Mouse (Mus musculus) kidney, embryonic 16.5 days (tissue): ENCODE measurements around the gene Adamts5. TPM values are rescaled to one million over a fixed set of nuclear protein-coding genes. Genes with fewer than 3 reads are reported as not detected.

Experiments
- ATAC-seq: fragments of 200-750 bp; cut with Nextera tagmentation; 2 replicates; pipeline ENCODE4 v1.8.0; 2017; ENCODE audit warnings: moderate TSS enrichment; ENCODE audit not compliant: low FRiP score, low TSS enrichment
- H3K27ac ChIP-seq: fragments of 300-500 bp; sonication (generic); 2 replicates; pipeline ENCODE4 v1.5.1; 2014; ENCODE audit warnings: low read length
- H3K27me3 ChIP-seq: fragments of 300-500 bp; sonication (generic); 2 replicates; pipeline ENCODE4 v1.6.1; 2014; ENCODE audit warnings: low read length, control low read depth, mixed read lengths; ENCODE audit not compliant: insufficient read depth
- H3K36me3 ChIP-seq: fragments of 300-500 bp; sonication (generic); 2 replicates; pipeline ENCODE4 v1.6.1; 2014; ENCODE audit warnings: low read length, control low read depth, mixed read lengths; ENCODE audit not compliant: insufficient read depth
- H3K4me1 ChIP-seq: fragments of 300-500 bp; sonication (generic); 2 replicates; pipeline ENCODE4 v1.6.1; 2014; ENCODE audit warnings: low read length, control low read depth, mixed read lengths; ENCODE audit not compliant: insufficient read depth
- H3K4me2 ChIP-seq: fragments of 300-500 bp; sonication (generic); replicated peaks from 2 replicates; pipeline ENCODE4 v1.6.1; 2014; ENCODE audit warnings: low read depth, low read length
- H3K4me3 ChIP-seq: fragments of 300-500 bp; sonication (generic); 2 replicates; pipeline ENCODE4 v1.5.1; 2014; ENCODE audit warnings: mild to moderate bottlenecking, low read length
- H3K9ac ChIP-seq: fragments of 300-500 bp; sonication (generic); replicated peaks from 2 replicates; pipeline ENCODE4 v1.6.1; 2014; ENCODE audit warnings: low read length
- H3K9me3 ChIP-seq: fragments of 300-500 bp; sonication (generic); 2 replicates; pipeline ENCODE4 v1.6.1; 2016; ENCODE audit warnings: low read length, control low read depth
- WGBS: fragments of 180-500 bp; shearing (Covaris S2); extraction: QIAGEN DNeasy Blood & Tissue Kit; methylation state at CpG from one replicate; pipeline ENCODE4 v1.1.7; 2014; 5-methylcytosine and 5-hydroxymethylcytosine counted together
- polyA plus RNA-seq: library from polyadenylated mRNA; unstranded; fragments of >200 nt; fragmentation: Nextera tagmentation; extraction: Ambion mirVana; gene quantifications from 2 replicates; pipeline ENCODE4 v1.2.1, GENCODE M21; 2015

The Adamts5 gene
- polyA plus RNA-seq, 1 experiment from 2014 or later = 5.9 TPM

DNA sequence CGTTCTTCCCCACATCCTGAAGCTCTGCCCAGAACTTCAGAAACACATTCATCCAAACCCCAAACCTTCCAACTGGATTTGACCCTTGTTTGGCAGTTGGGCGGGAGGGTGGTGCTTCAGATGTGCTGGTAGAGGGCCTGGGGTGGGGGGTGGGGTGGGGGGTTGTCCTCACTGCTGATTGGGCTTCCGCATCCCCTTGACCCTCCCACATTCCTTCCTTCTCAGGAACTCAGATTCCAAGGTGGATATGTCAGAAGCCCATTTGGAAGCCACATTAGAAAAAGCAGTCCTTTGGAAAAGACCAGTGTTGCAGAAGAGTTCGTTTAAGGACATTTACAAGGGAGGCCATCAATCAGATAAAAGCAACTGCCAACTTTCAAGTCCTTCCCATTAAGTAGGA, 3.2 kb downstream of the Adamts5 start:
- Histone ChIP-seq H3K9ac (0 out of 2 replicates have a peak overlapping the region, but pooled peaks have one; percentile 8), H3K9me3 (no peaks in the 10 kb centered on the region), H3K27me3 (no peaks in the 10 kb centered on the region), H3K4me3 (peak overlapping the region; percentile 66), H3K4me1 (peaks cover 17% of the 10 kb centered on the region), H3K36me3 (no peaks in the 10 kb centered on the region), H3K4me2 (peak overlapping the region; percentile 90), H3K27ac (no peak overlapping the region; the same call in 1 of the 2 replicates)
- ATAC-seq = no peak
- 43% methylated on average over 4 of the region's 4 CpGs for WGBS

DNA sequence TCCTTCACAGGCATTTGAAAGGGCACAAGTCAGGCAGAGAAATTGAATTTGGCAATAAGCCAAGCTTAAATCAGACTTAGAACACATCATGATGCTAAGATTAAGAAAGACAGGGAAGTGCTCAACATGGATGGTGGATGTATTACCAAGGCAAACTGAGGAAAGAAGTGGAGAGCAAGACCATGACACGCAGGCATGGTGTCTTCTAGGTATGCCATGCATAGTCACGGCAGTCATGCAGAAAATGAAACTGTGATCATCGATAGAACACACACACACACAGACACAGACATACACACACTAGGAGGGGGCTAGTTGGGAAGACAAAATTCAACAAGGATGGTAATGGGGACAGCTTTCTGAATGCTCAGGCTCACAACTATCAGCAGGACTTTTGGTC, 3.8 kb downstream of the Adamts5 start:
- H3K36me3 ChIP-seq = no peaks in the 10 kb centered on the region
- 84% methylated on average over 3 of the region's 3 CpGs for WGBS
- H3K27ac ChIP-seq = no peak overlapping the region
- H3K4me3 ChIP-seq = peak overlapping the region; percentile 66
- no peak overlapping the region for H3K9ac ChIP-seq
- H3K4me2 ChIP-seq = peak overlapping the region; percentile 90
- no peaks in the 10 kb centered on the region for H3K27me3 ChIP-seq
- peaks cover 17% of the 10 kb centered on the region for H3K4me1 ChIP-seq
- H3K9me3 ChIP-seq = no peaks in the 10 kb centered on the region
- no peak for ATAC-seq

DNA sequence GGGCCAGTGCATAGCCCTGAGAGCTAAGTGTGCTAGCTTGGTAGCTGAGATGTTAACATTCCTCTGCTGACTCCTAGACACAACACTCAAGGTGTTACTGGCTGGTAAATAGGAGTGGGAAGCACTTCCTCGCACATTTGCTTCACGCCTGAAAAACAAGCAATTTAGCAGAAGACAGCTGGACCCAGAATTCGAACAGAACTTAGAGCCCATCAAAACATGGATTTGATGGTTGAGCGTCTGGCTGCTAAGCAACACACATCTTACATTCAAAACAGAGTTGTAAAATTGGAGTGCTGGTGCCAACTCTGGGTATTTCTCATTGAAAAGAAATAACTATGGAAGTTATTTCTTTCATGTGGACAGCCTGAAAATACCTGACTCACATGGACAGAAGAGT, 5.7 kb downstream of the Adamts5 start:
- Histone ChIP-seq H3K27me3 (no peaks in the 10 kb centered on the region), H3K4me2 (no peak overlapping the region), H3K9me3 (no peaks in the 10 kb centered on the region), H3K9ac (no peak overlapping the region), H3K36me3 (no peaks in the 10 kb centered on the region), H3K4me3 (no peak overlapping the region), H3K4me1 (peaks cover 11% of the 10 kb centered on the region), H3K27ac (no peak overlapping the region)
- 61% methylated on average over 4 of the region's 4 CpGs for WGBS
- ATAC-seq = no peak

DNA sequence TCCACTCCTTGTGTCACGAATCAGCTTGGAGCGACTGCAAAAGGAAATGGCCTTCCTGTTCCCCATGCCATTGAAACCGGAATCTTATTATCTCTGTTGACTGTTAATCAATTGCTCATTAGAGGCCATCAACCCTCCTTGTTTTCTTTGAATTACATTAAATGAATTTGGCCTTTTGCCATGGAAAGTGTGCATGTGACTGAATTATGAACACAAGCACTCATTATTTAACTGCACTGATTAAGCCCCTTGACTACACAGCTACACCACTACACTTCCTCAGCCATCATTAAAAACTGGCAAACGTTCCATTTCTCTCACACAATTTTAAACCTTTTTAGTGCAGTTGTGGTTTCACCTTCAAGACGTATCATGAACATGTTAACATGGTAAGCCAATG, 11.8 kb downstream of the Adamts5 start:
- no peaks in the 10 kb centered on the region for H3K9me3 ChIP-seq
- H3K4me2 ChIP-seq = no peak overlapping the region
- no peaks in the 10 kb centered on the region for H3K36me3 ChIP-seq
- H3K4me3 ChIP-seq = no peak overlapping the region
- H3K27me3 ChIP-seq = no peaks in the 10 kb centered on the region
- ATAC-seq = no peak
- H3K9ac ChIP-seq = no peak overlapping the region
- no peaks in the 10 kb centered on the region for H3K4me1 ChIP-seq
- no peak overlapping the region for H3K27ac ChIP-seq
- WGBS = 65% methylated on average over 5 of the region's 5 CpGs

DNA sequence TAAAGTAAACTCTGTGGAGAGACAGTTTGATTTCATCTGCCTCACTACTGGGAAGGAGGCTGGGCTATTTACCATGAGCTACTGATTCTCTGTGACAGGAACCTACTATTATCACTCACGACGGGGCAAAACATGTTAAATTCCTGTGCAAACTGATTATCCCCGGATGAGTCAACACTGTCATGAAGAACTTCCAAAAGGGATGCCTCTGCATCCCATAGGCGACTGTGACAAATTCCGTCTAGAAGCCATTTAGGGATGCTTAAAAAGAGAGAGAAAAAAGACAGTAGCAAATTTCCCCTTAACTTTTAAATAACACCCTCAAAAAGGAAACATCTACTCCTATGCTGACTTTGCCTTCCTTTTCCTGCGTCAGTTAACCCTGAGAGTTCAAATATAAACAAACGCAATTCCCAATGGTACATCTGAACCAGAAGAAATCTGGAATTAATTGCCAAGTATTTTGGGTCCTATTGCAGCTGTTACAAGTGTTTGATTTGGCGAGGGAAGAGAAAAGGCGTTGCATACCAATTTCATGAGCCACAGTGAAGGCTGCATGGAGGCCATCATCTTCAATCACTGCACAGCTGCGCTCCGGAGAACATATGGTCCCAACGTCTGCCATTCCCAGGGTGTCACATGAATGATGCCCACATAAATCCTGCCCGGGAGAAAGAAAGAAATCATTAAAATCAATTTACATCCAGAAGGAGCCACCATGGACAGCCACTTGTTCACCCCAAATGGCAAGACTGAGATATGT, 14.2 kb downstream of the Adamts5 start:
- no peak overlapping the region for H3K27ac ChIP-seq
- H3K4me3 ChIP-seq = no peak overlapping the region
- H3K4me2 ChIP-seq = no peak overlapping the region
- 61% methylated on average over 13 of the region's 13 CpGs for WGBS
- H3K27me3 ChIP-seq = no peaks in the 10 kb centered on the region
- H3K9me3 ChIP-seq = no peaks in the 10 kb centered on the region
- no peak overlapping the region for H3K9ac ChIP-seq
- no peak for ATAC-seq
- H3K36me3 ChIP-seq = no peaks in the 10 kb centered on the region
- H3K4me1 ChIP-seq = no peaks in the 10 kb centered on the region

DNA sequence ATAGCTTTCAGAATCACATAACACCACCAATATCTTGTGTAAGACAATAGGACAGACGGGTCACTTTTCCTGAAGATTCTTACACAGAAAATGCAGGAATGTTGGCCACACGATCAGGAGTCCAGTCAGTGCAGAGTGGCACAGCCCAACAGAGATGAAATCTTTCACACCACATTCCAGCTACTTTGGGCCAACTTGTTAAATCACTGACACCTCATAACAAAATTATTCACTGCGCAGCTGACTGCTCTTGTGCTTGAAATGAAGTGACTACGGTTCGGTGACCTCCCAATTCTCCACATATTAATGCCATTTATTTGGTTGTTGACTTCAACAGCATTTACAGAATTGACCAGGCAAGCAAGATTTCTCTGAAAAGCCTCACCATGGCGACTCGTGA, 22.6 kb downstream of the Adamts5 start:
- no peaks in the 10 kb centered on the region for H3K27me3 ChIP-seq
- no peak for ATAC-seq
- no peaks in the 10 kb centered on the region for H3K4me1 ChIP-seq
- H3K9me3 ChIP-seq = no peaks in the 10 kb centered on the region
- no peak overlapping the region for H3K4me3 ChIP-seq
- 88% methylated on average over 7 of the region's 7 CpGs for WGBS
- H3K4me2 ChIP-seq = no peak overlapping the region
- H3K27ac ChIP-seq = no peak overlapping the region
- H3K36me3 ChIP-seq = 0 out of 2 replicates have a peak, but pooled peaks cover 3% of the 10 kb centered on the region
- no peak overlapping the region for H3K9ac ChIP-seq

DNA sequence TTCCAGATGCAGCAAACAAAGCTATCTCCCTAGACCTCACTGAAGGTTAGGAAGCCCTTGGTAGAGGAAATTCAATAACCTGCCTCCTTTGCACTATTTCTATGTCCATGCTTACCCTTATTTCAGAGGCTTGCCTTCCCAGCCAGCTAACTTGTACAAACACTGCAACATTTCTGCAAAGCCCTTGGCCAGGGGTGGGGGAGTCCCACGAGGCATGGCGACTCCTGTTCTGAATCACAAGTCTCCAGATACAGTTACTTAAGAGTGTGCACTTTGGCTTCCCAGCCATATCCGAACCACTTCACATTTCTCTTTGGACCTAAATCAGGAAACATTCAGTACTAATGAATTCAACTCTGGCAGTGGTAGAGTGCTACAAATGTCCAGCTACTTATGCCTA, 27.5 kb downstream of the Adamts5 start:
- Histone ChIP-seq H3K4me1 (no peaks in the 10 kb centered on the region), H3K27ac (no peak overlapping the region), H3K4me2 (no peak overlapping the region), H3K4me3 (no peak overlapping the region), H3K27me3 (no peaks in the 10 kb centered on the region), H3K9ac (no peak overlapping the region), H3K36me3 (0 out of 2 replicates have a peak, but pooled peaks cover 3% of the 10 kb centered on the region), H3K9me3 (no peaks in the 10 kb centered on the region)
- no peak for ATAC-seq
- 77% methylated on average over 3 of the region's 3 CpGs for WGBS

DNA sequence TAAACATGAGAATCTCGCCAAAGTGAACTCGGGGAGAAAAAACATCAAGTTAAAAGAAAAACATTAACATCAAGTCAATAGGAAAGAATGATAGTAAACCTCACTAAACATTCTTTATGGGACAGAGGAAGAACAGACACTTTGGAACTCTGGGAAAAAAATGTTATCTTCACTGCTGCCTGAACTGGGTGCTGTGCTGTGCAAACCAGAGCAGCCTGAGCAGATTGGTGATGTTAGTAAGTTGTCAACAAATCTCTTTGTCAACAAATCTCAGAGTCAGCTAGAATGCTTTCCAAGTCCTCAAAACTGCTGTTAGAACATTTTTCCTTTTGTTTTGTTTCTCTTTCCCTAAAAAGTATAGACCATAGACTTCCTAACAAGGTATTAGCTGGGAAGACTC, 29.7 kb downstream of the Adamts5 start:
- Histone ChIP-seq H3K4me2 (no peak overlapping the region), H3K4me3 (no peak overlapping the region), H3K27me3 (no peaks in the 10 kb centered on the region), H3K36me3 (no peaks in the 10 kb centered on the region), H3K4me1 (no peaks in the 10 kb centered on the region), H3K9me3 (no peaks in the 10 kb centered on the region), H3K9ac (no peak overlapping the region), H3K27ac (0 out of 2 replicates have a peak overlapping the region, but pooled peaks have one; percentile 20)
- 48% methylated on average over 2 of the region's 2 CpGs for WGBS
- ATAC-seq = no peak

DNA sequence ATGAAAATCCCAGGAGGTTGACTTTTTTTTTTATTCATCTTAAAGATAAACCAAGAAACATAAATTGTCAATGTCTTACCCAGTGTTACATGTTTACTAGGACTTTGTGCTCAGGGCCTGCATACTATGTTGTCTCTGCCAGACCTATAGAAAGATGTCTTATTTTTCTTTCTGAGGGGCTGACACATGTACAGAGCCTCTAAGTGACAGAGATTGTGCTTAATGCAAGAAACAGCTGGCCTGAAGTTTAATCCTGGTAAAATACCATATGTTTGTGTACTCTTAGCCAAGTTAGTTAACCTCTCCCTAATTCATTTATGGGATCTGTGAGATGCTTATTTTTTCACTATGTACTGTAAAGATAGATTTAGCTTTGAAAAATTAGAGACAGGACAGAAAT, 30.4 kb downstream of the Adamts5 start:
- H3K27me3 ChIP-seq = no peaks in the 10 kb centered on the region
- H3K4me1 ChIP-seq = no peaks in the 10 kb centered on the region
- no peak overlapping the region for H3K9ac ChIP-seq
- H3K4me3 ChIP-seq = no peak overlapping the region
- no peak overlapping the region for H3K27ac ChIP-seq
- no peaks in the 10 kb centered on the region for H3K9me3 ChIP-seq
- no peak for ATAC-seq
- H3K36me3 ChIP-seq = 0 out of 2 replicates have a peak, but pooled peaks cover 2% of the 10 kb centered on the region
- H3K4me2 ChIP-seq = no peak overlapping the region

DNA sequence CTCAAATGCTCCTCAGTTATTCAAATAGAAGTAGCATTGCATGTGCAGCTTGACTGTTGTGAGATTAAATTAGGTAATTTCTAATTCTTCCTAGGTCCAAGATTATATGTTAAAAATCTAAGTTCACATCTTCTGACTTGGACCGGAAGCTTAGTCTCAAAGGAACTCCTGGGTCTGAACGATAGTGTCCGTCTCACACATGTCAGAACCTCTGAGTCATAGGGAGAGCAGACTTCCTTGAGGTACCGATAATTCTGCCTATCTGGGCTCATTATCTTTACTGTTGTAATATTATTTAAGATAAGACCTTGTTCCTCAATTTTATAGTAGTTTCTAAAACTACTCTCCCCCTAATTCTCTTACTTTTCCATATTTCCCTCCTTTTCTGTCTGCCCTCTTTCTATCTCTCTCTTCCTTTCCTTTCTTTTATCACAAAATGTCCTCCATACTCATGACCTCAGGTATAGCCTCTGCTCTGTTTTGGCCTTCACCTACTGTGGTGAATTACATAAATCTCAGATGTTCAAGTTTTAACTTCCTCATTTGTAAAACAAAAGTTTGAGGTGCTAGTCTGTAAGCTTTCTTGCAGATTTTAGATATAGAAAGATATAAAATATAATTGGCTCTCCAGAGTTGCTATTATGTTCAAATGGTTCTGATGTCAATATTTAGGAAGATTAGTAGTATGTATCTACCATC, 36.8 kb downstream of the Adamts5 start:
- no peaks in the 10 kb centered on the region for H3K4me1 ChIP-seq
- H3K36me3 ChIP-seq = peaks cover 8% of the 10 kb centered on the region; the same call in 1 of the 2 replicates
- 86% methylated on average over 4 of the region's 4 CpGs for WGBS
- H3K9me3 ChIP-seq = no peaks in the 10 kb centered on the region
- H3K4me3 ChIP-seq = no peak overlapping the region
- no peak overlapping the region for H3K9ac ChIP-seq
- no peaks in the 10 kb centered on the region for H3K27me3 ChIP-seq
- H3K4me2 ChIP-seq = no peak overlapping the region
- no peak for ATAC-seq
- H3K27ac ChIP-seq = no peak overlapping the region
